Mouse (Mus musculus) stomach, postnatal 0 days (tissue): ENCODE measurements around the gene Rpp30. TPM values are rescaled to one million over a fixed set of nuclear protein-coding genes. Genes with fewer than 3 reads are reported as not detected.
A peak's percentile ranks its signal among the peaks of the same experiment; 100 is the strongest.

Experiments
- ATAC-seq: fragments of 200-750 bp; cut with Nextera tagmentation; 2 replicates; pipeline ENCODE4 v1.8.0; 2017; ENCODE audit not compliant: low FRiP score, low TSS enrichment
- DNase-seq: peaks from one replicate; pipeline ENCODE4 v3.0.0-alpha.2; 2016; ENCODE audit warnings: low spot score
- H3K27ac ChIP-seq: fragments of 300-500 bp; sonication (generic); replicated peaks from 2 replicates; pipeline ENCODE4 v1.5.1; 2014; ENCODE audit warnings: mild to moderate bottlenecking, control low read depth
- H3K27me3 ChIP-seq: fragments of 300-500 bp; sonication (generic); 2 replicates; pipeline ENCODE4 v1.6.1; 2014; ENCODE audit warnings: low read length; ENCODE audit not compliant: control insufficient read depth, insufficient read depth
- H3K36me3 ChIP-seq: fragments of 300-500 bp; sonication (generic); 2 replicates; pipeline ENCODE4 v1.6.1; 2014; ENCODE audit warnings: low read length, mixed read lengths; ENCODE audit not compliant: control insufficient read depth, insufficient read depth
- H3K4me1 ChIP-seq: fragments of 300-500 bp; sonication (generic); replicated peaks from 2 replicates; pipeline ENCODE4 v1.6.1; 2014; ENCODE audit warnings: antibody characterized with exemption; ENCODE audit not compliant: control insufficient read depth, insufficient read depth
- H3K4me2 ChIP-seq: fragments of 300-500 bp; sonication (generic); replicated peaks from 2 replicates; pipeline ENCODE4 v1.6.1; 2014; ENCODE audit warnings: low read depth, mild to moderate bottlenecking, control low read depth, moderate library complexity
- H3K4me3 ChIP-seq: fragments of 300-500 bp; sonication (generic); 2 replicates; pipeline ENCODE4 v1.5.1; 2014; ENCODE audit warnings: low read depth, low read length, control low read depth
- H3K9ac ChIP-seq: fragments of 300-500 bp; sonication (generic); 2 replicates; pipeline ENCODE4 v1.6.1; 2014; ENCODE audit warnings: mild to moderate bottlenecking, low read length, control low read depth, mixed read lengths
- H3K9me3 ChIP-seq: fragments of 300-500 bp; sonication (generic); 2 replicates; pipeline ENCODE4 v1.6.1; 2016; ENCODE audit warnings: low read length; ENCODE audit not compliant: control insufficient read depth
- CTCF ChIP-seq: IDR thresholded peaks from 2 replicates; pipeline ENCODE4 v1.5.1; 2016; ENCODE audit warnings: antibody characterized with exemption, low read depth, mild to moderate bottlenecking, moderate library complexity
- EP300 ChIP-seq: optimal IDR thresholded peaks from 2 replicates; pipeline ENCODE3; 2016; ENCODE audit warnings: antibody characterized with exemption
- WGBS: fragments of 180-500 bp; shearing (Covaris S2); extraction: QIAGEN DNeasy Blood & Tissue Kit; methylation state at CpG from one replicate; pipeline ENCODE4 v1.1.7; 2014; 5-methylcytosine and 5-hydroxymethylcytosine counted together
- polyA plus RNA-seq: library from polyadenylated mRNA; unstranded; fragments of >200 nt; fragmentation: Nextera tagmentation; extraction: Ambion mirVana; gene quantifications from 2 replicates; pipeline ENCODE4 v1.2.1, GENCODE M21; 2015

Rpp30 gene
- polyA plus RNA-seq = 34.4 and 36.6 TPM in 2 replicates

DNA sequence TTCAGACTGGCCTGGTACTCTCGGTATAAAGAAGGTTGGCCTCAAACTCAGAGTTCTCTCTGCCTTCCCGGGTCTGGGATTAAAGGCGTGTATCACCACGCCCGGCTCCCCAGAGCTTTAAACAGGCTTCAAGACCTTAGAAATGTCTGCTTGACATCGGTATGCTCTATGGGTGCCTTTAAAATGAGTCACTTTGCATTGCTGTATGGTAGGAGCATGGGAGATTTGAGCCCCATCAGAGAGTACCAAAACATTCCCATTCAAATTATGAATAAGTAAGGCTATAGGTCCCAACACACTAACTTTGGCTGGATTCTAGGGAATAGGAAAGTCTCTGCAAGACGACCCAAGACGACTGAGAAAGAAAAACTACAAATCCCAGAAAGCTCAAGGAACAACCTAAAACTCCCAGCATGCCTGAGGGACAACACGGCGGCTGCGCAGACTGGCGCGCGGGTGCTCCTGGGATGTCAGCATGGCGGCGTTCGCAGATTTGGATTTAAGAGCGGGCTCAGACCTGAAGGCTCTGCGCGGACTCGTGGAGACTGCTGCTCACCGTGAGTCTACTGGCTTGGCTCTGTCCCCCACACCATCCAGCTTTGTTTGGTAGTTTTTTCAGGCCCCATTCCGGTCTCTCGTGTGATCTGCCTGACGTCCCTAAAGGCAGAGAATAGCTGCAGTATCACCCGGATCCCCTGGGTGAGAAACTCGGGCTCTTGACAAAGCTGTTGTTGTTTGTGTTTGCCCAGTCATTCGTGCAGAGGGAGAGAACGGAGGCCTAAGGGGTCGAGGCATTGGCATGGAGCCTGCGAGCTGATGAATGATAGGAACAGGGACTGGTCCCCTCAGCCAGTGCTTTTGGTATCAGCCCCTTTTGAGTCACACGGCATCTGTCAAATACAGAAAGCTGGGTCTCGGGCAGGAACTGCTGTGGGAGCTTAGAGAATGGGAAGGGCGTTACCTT lies at the start of gene Rpp30:
Gene Rpp30 (plus strand): TSS at position 455 of the 964 bp plus-strand sequence.
- H3K9me3 ChIP-seq = no peaks in the 10 kb centered on the region
- H3K4me3 ChIP-seq = peak within 1 kb of the TSS; percentile 84
- peak within 1 kb of the TSS; percentile 83 for H3K9ac ChIP-seq
- ATAC-seq = peak; percentile 98
- H3K4me1 ChIP-seq = no peaks in the 10 kb centered on the region
- WGBS = 2% methylated on average over 34 of the region's 34 CpGs
- H3K36me3 ChIP-seq = peaks cover 4% of the 10 kb centered on the region; the same call in 1 of the 2 replicates
- TF ChIP-seq CTCF (no peak), EP300 (no peak)
- peak within 1 kb of the TSS; percentile 61 for H3K27ac ChIP-seq
- peak; percentile 87 for DNase-seq
- no peaks in the 10 kb centered on the region for H3K27me3 ChIP-seq
- H3K4me2 ChIP-seq = peak within 1 kb of the TSS; percentile 94

DNA sequence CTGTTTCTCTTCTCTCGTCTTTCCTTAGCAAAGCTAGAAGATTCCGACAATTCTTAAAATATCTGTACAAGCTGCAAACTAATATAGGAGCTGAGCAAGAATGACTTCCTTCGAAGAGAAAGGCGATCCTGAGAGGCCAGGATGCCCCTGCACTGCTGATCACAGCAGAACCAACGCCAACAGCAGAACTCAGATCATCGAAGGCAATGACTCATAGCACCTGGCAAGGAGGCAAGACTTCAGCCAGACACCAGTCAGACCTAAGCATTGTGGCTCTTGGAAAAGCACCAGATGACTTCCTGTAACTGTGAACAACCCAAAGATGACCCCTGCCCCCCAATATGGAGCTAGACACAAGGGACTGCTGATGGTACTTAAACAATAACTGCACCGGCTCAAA lies 37.5 kb upstream of the Rpp30 start:
- H3K27me3 ChIP-seq = no peaks in the 10 kb centered on the region
- H3K4me1 ChIP-seq = no peaks in the 10 kb centered on the region
- H3K4me2 ChIP-seq = no peak overlapping the region
- no peak overlapping the region for H3K9ac ChIP-seq
- no peaks in the 10 kb centered on the region for H3K9me3 ChIP-seq
- no peak for ATAC-seq
- WGBS = 74% methylated on average over 7 of the region's 7 CpGs
- DNase-seq = no peak
- no peak for TF ChIP-seq CTCF
- TF ChIP-seq EP300 = no peak
- H3K36me3 ChIP-seq = no peaks in the 10 kb centered on the region
- no peak overlapping the region for H3K27ac ChIP-seq
- H3K4me3 ChIP-seq = no peak overlapping the region

DNA sequence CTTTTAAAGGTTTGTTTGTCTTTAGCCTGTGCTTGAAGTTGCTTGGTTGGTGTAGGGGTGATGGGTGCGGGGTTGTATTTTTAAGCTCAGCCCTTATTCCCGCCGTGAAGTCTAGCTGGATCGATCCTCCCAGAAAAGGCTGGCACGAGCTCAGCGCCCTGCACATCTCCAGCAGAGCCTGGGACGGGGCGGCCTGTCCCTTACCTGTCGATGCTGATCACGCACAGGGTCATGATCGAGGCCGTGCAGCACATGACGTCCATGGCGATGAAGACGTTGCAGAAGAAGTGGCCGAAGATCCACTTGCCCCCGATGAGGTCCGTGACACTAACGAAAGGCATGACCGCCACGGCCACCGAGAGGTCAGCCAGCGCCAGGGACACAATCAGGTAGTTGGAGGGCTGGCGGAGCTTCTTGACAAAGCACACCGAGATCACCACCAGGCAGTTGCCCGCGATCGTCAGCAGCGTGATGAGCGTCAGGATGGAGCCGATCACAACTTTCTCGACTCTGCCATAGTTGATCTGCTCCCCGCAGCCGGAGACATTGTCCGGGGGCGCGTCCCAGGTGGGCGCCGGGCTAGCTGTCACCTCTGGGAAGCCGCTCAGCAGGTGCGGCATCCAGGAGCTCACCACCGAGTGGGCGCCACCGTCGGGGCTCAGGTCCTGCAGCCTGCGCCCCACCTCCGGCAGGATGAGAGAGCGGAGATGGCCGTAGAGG lies 26.9 kb upstream of the Rpp30 start:
- ATAC-seq (no peak; the same call in 1 of the 2 replicates), DNase-seq (peak; percentile 12)
- 10% methylated on average over 49 of the region's 49 CpGs for WGBS
- H3K4me1 ChIP-seq = no peaks in the 10 kb centered on the region; the same call in 1 of the 2 replicates
- TF ChIP-seq EP300 = no peak
- no peak for TF ChIP-seq CTCF
- H3K27ac ChIP-seq = no peak overlapping the region
- H3K4me3 ChIP-seq = peak overlapping the region; percentile 49
- no peak overlapping the region for H3K9ac ChIP-seq
- no peaks in the 10 kb centered on the region for H3K9me3 ChIP-seq
- H3K4me2 ChIP-seq = peak overlapping the region; percentile 77
- H3K27me3 ChIP-seq = peaks cover 11% of the 10 kb centered on the region
- no peaks in the 10 kb centered on the region for H3K36me3 ChIP-seq

DNA sequence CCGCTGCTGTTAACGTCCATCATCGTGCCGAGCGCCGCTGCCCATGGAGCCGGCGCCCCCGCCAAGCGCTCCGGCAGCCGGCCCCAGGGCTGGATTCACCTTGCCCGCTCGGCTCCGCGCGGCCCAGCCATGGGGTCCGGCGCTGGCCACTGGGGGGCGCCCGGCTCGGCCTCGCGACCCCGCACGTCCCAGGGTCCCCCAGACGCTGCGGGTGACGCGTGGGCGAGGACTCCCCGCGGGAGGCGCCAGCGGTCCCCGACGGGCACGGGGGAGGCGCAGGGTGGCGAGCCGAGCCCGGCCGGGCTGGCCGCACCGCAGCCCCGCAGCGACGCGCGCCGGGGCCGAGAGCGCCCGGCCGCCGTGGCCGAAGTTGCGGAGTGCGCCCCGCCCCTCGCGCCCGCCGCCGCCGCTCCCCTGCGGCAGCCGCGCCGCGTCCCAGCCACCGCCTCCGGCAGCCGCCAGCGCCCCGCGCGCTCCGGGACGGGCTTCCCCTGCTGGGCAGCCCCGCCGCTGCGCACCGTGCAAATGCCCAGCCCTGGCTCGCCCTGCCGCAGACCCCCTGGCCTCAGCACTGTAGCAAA lies 26.2 kb upstream of the Rpp30 start, which contains the start of gene Htr7:
Gene Htr7 (minus strand): TSS at position 277 of the 581 bp plus-strand sequence.
- peak; percentile 42; the same call in 1 of the 2 replicates for ATAC-seq

DNA sequence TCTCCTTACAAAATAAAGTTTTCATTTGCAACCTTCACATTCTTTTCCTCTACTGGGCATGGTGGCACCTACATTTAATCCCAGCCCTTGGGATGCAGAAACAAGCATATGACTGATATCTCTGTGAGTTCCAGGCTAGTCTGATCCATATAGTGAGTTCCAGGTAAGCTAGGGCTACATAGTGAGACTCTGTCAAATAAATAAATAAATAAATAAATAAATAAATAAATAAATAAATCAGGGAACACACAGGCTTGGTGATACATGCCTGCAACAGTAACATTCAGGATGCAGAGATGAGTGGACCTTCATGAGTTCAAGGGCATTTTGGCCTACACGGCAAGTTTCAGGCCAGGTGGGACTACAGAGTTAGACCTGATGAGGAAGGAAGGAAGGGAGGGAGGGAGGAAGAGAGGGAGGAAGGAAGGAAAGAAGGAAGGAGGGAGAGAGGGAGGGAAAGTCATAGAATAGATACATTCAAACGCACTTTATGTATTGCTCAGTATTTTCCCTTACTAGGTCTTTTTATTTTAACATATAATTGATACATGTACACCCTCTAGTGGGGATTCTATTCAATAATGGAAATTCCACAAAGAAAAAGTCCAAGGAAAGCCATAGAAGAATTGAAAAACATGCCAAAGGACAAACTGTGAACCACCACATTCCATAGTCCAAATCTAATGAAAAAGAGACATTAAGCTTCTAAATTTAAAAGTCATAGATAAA lies 20.6 kb upstream of the Rpp30 start:
- no peak overlapping the region for H3K9ac ChIP-seq
- H3K36me3 ChIP-seq = no peaks in the 10 kb centered on the region
- DNase-seq (no peak), ATAC-seq (no peak)
- no peak overlapping the region for H3K4me2 ChIP-seq
- H3K27me3 ChIP-seq = no peaks in the 10 kb centered on the region
- 59% methylated on average over 2 of the region's 2 CpGs for WGBS
- TF ChIP-seq CTCF (peak; percentile 53), EP300 (no peak)
- H3K9me3 ChIP-seq = no peaks in the 10 kb centered on the region
- H3K4me1 ChIP-seq = no peaks in the 10 kb centered on the region
- H3K27ac ChIP-seq = no peak overlapping the region
- no peak overlapping the region for H3K4me3 ChIP-seq

More for the DNA sequence above, 26.2 kb upstream of the Rpp30 start, which contains the start of gene Htr7:
- H3K27me3 ChIP-seq = peaks cover 11% of the 10 kb centered on the region
- peak; percentile 27 for DNase-seq
- WGBS = under 1% methylated on average over 39 of the region's 86 CpGs
- no peaks in the 10 kb centered on the region for H3K9me3 ChIP-seq
- peak within 1 kb of the TSS; percentile 49 for H3K4me3 ChIP-seq
- TF ChIP-seq EP300 = no peak
- TF ChIP-seq CTCF = peak; percentile 31
- no peak within 1 kb of the TSS for H3K27ac ChIP-seq
- no peak within 1 kb of the TSS for H3K9ac ChIP-seq
- H3K4me2 ChIP-seq = peak within 1 kb of the TSS; percentile 77
- H3K36me3 ChIP-seq = no peaks in the 10 kb centered on the region
- H3K4me1 ChIP-seq = no peaks in the 10 kb centered on the region; the same call in 1 of the 2 replicates
